Mouse (Mus musculus) adipocyte (in vitro differentiated cells): Measurements from ENCODE around the gene Nmnat2.

ENCODE experiments used
- DNase-seq: peaks from one replicate; pipeline ENCODE4 v3.0.0-alpha.2; 2016; ENCODE audit warnings: low spot score

Gene Nmnat2

GRCm38 (mm10) chr1:152986981-152987380 is 32.2 kb downstream of the Nmnat2 start:
- peak; percentile 21 for DNase-seq

DNA sequence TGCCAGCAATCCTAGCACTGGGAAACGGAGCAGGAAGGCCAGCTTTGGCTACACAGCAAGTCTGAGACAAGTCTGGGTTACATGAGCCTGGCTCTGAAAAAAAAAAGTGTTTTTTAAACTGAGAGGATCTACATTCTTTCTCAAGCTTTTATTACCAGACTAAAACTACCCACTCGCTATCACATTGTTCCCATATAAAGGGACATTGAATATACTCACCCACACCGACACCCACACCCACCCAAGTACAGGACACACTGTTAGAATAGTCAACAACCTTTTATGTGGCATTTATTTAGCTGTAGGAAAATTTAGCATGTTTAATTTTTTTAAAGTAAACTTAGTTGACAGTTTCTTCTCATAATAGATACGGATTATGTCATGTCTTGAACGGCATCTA is 35.3 kb downstream of the Nmnat2 start:
- no peak for DNase-seq

- DNase-seq, result peak; percentile 55
Observed at GRCm38 (mm10) chr1:152992271-152993134, 37.7 kb downstream of the Nmnat2 start.

GRCm38 (mm10) chr1:152993803-152994202 is 39.0 kb downstream of the Nmnat2 start:
- DNase-seq, result no peak

DNA sequence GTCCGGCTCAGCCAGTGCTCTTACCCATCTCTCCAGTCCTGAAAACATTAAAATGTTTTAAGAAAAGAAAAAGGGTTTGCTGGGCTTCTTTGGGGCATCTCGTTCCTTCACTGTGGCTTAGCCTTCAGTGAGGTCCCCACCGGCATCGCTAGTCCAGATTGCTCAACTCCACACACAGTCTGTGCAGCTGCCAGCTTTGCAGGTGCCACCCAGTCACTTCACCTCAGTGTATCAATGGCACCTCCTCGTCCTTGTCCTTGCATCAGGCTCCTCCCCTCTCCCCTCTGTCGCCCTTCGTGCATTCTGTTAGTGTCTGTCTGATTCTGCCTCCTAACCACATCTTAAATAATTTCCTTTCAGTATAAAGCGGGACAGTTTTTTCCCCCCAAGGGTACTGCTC is 45.2 kb downstream of the Nmnat2 start:
- DNase-seq, result no peak

GRCm38 (mm10) chr1:153000486-153001228 is 45.9 kb downstream of the Nmnat2 start:
- peak; percentile 22 for DNase-seq

DNA sequence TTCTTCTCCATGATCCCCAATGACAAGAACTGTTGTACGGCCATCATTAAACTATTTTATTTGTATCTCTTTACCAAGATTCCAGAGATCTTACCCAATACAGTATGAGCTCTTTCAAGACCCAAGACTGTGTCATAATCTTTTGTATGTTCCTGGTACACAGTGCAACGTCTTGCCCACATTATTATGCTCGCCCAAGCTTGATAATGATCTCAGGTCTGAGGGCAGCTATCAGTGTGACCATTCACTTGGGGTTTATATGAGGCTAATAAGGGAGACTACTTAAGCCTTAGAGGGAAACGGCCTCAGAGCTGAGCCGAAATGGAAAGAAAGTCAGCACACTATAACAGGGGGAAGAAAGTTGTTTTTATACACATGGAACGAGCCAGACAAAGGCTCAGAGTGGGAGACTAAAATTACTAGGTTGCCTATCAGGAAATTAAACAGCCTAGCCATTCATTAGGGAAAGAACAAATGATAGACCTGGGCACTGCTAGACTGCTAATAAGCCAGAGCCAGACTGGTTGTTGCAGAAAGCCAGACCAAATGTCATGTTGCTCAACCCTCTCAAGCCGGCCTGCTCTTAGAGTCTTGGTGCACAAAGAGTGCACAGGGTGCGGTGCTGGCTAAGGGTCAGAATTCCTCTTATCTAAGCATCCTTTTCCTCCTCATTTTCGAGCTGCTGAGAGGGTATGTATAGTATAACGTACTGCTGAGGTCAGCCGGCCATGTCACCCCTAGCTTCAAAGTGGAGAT is 47.7 kb downstream of the Nmnat2 start:
- peak; percentile 75 for DNase-seq

DNA sequence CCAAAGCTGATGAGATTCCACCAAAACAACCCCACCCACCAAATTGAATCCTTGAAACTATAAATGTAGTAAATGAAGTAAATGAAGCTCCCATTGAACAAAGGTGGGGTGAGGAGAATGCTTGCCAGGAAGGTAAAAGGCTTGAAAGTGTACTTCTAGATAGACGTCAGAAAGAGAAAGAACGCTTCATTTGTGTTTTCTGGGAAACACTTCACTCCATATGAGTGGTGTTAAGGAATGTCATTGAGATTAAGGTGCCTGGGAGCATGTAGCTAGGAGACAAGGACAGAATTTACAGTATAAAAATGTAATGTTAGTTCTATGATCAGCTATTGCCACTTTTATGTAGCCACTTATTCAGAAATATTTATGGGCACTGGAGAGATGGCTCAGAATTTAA is 49.7 kb downstream of the Nmnat2 start:
- no peak for DNase-seq

DNA sequence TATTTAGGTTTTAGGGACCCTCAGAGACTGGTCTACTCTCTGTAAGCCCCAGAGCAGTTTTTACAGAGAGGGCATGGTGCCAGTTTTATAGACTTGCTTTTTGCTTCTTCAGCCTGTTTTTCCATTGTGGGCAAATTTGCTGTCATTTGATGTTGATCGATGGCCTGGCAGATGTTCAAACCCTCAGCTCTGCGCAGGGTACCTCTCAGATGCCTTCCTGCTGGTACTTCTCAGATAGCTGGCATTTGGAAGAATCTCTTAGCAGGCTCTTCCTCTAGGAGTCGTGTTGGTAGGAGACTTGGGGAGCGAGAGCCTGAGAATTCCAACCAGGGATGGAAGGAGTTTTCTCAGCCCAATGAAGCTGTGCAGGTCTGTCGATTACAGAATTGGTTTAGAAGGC is 51.3 kb downstream of the Nmnat2 start:
- peak; percentile 37 for DNase-seq

- no peak for DNase-seq
Observed at GRCm38 (mm10) chr1:153006761-153007160, 52.0 kb downstream of the Nmnat2 start.

GRCm38 (mm10) chr1:153007292-153007691 is 52.5 kb downstream of the Nmnat2 start:
- DNase-seq, result no peak

- DNase-seq, result no peak
Observed at GRCm38 (mm10) chr1:153007824-153008223, 53.0 kb downstream of the Nmnat2 start.

DNA sequence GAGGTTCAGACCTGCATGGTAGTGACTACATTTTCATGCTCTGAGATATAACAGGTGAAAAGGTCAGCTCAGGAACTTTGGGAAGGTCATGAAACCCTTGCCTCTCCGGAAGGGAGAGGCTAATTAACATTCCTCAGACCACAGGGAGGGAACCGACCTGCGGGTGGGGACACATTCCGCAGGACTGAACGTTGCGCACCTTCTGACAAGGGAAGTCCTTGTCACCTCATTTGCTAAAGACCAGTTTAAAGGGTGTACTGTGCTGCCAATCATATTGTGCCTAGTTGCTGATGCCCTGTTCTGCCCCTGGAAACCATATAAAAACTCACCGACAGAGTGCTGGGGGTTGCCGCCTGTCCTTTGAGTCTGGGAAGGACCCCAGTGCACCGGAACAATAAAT is 54.5 kb downstream of the Nmnat2 start:
- DNase-seq, result no peak

DNA sequence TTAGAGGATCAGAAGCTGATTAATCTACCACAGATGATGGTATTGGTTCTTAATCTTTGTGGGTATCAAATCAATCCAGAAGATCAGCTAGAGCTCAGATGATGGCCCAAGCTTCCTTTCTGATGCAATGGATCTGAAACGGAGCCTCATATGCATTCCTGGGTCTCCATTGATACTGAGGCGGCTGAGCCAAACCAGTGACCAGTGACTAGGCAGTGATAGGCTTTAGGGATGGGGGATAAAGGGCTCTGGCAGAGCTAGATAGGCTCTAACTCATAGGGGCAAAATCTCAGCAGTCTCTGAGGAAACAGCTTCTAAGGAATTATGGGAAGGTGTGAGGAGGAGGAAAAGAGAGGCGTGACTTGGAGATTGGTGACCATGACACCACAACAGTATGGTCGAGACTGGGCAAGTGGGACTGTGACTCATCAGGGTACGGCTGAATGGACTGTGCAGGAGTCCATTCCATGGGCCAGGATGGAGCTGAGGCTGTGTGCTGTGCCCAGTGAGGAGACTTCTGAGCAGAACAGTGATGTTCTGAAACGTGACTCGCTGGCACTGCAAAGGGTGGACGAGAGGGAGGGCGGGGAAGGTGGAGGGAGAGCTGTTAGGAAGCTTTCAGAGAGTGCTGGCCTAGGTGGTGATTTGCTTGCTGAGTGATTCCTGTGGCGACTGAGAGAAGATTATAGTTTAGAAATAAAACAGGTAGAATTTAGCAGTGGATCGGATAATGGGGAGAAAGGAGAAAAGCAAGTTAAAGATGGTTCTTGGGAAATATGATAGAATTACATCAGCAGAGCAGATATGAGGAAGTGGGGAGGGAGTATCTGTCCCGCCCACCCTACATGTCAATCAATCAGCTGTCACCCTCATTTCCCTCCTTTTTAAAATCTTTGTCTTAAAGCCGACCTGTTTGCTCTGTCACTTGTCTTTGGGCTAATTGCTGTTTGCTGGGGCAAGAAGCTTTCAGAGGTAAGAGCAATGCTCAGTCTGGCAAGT is 55.9 kb downstream of the Nmnat2 start:
- DNase-seq, result no peak

- DNase-seq, result peak; percentile 20
Observed at GRCm38 (mm10) chr1:153011544-153011943, 56.8 kb downstream of the Nmnat2 start.

- peak; percentile 68 for DNase-seq
Observed at GRCm38 (mm10) chr1:153013541-153014288, 58.9 kb downstream of the Nmnat2 start.

- peak; percentile 90 for DNase-seq
Observed at GRCm38 (mm10) chr1:153014431-153015186, 59.8 kb downstream of the Nmnat2 start.

DNA sequence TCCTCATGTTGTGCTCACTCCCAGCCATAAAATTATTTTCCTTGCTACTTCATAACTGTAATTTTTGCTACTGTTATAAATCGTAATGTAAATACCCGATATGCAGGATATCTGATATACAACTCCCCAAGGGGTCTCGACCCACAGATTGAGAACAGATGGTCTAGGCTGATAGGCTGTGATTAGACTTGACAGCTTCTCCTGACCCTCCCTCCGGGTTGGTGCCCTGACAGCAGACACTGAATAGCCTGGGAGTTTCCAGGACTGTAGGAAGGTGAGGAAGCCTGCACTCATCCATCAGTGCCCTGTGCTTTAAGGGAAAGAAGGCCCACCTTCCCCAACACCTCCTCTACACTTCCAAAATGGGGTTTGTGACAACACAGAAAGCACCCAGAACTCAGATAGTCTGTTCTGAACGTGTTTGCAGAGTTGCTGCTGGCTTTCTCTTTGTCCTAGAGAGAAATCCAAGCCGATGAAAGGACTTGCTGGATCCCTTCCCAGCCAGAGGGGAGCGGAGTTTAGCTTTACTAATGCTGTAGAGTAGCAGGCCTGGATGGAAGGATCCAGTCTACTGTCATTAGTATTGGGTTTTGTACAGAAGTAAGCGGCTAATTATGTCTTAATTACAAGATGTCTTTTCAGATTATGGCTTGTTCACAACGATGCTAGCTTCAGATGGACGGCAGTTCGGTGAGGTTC is 61.8 kb downstream of the Nmnat2 start:
- peak; percentile 92 for DNase-seq

- DNase-seq, result no peak
Observed at GRCm38 (mm10) chr1:153019128-153019527, 64.3 kb downstream of the Nmnat2 start.
